Mouse (Mus musculus): ENCODE results near the gene Creb5. TPM values are rescaled to one million over a fixed set of nuclear protein-coding genes. Genes with fewer than 3 reads are reported as not detected.

The Creb5 gene
- total and polyA plus RNA-seq, 2 experiments from 2014 or later = 3.1 to 4.4 TPM

DNA sequence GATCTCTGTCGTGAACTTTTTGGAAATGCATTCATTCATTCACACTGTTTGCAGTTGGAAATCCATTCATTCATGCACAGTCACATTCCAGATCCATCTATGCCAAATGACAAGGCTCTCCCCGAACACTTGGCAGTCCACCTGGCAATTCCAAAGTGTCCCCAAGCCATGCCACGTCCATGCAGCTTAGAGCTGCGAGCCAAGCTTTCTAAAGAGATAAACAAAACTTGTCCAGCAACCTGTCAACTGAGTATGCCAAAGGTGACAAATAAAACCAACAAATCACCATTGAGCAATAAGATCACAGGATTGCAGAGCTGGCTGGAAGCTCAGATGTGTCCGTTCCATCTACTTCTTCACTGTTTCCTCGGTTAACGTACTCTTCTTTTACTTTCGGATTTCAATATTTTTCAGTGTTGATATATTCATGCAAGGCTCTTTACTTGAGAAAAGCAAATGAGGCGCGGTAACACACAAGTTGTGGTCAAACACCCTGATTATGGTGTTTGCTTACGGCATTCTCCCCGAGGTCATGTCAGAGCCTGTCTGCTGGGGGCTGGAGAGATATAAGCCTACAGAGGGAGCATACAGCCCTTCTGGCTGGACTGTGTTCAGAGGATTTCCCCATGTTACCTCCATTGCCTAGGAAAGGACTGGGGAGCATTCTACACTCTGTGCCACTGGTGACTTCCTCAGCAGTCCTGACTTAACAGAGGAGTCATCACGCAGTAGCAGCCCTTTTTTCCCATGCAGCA lies 236.8 kb downstream of the Creb5 start:
- H3K27ac ChIP-seq = no peak overlapping the region
- 90% methylated on average over 13 of the region's 13 CpGs for WGBS
- H3K9ac ChIP-seq (replicated peaks; ENCODE audit: low read length) = no peak overlapping the region
- H3K4me1 ChIP-seq (ENCODE audit: insufficient read depth, low read length) = no peaks in the 10 kb centered on the region
- H3K9me3 ChIP-seq (ENCODE audit: low read length) = no peaks in the 10 kb centered on the region
- H3K27me3 ChIP-seq (ENCODE audit: insufficient read depth, low read length) = no peaks in the 10 kb centered on the region
- no peak for DNase-seq (ENCODE audit: low spot score)
- TF ChIP-seq CTCF (IDR thresholded peaks at IDR 0.05; ENCODE audit: low read depth) = no peak
- no peak overlapping the region for H3K4me3 ChIP-seq (ENCODE audit: low read length)
- H3K4me2 ChIP-seq (ENCODE audit: low read depth, low read length) = no peak overlapping the region
- no peaks in the 10 kb centered on the region for H3K36me3 ChIP-seq (ENCODE audit: insufficient read depth, low read length)
- ATAC-seq = no peak

DNA sequence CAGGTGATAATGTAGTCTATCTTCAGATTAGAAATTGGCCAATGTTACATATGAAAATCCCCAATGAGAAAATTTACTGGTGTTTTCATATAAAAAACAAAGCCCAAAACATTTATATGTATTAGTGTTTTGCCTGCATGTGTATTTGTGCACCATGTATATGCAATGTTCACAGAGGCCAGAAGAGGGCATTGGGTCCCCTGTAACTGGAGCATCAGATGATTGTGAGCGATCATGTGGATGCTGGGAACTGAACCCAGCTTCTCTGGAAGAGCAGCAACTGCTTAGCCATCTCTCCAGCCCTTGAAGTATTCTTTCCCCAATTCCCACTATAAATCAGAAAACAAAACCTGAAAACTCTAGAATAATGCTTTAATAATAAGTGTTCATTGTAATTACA lies 239.4 kb downstream of the Creb5 start:
- no peak for TF ChIP-seq CTCF (IDR thresholded peaks at IDR 0.05; ENCODE audit: low read depth)
- ATAC-seq = no peak
- Histone ChIP-seq H3K9ac (replicated peaks; ENCODE audit: low read length) (no peak overlapping the region), H3K27ac (no peak overlapping the region), H3K4me3 (ENCODE audit: low read length) (no peak overlapping the region), H3K9me3 (ENCODE audit: low read length) (no peaks in the 10 kb centered on the region), H3K4me2 (ENCODE audit: low read depth, low read length) (no peak overlapping the region), H3K4me1 (ENCODE audit: insufficient read depth, low read length) (no peaks in the 10 kb centered on the region), H3K36me3 (ENCODE audit: insufficient read depth, low read length) (no peaks in the 10 kb centered on the region), H3K27me3 (ENCODE audit: insufficient read depth, low read length) (no peaks in the 10 kb centered on the region)
- no peak for DNase-seq (ENCODE audit: low spot score)
- WGBS = 100% methylated on average over 1 of the region's 1 CpGs

DNA sequence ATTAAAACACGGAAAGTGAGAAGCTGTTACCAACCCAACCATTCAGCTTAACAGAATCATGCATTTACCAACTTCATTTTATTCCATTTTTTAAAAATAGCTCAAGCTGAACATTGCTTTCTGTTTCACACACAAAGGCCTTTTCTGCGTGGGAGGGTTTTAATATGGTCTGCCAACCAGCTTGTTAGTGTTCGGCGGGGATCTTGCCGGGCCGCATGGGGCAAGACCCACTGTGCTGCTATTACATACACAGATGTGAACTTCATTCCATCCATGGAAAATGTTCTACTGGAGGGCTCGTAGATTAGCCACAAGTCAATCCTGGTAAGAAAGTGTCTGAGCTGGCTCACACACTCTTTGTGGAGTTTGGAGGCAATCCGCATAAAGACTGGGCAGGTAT lies 243.7 kb downstream of the Creb5 start:
- ATAC-seq = no peak
- no peaks in the 10 kb centered on the region for H3K36me3 ChIP-seq (ENCODE audit: insufficient read depth, low read length)
- no peak overlapping the region for H3K4me2 ChIP-seq (ENCODE audit: low read depth, low read length)
- TF ChIP-seq CTCF (IDR thresholded peaks at IDR 0.05; ENCODE audit: low read depth) = no peak
- no peak overlapping the region for H3K4me3 ChIP-seq (ENCODE audit: low read length)
- H3K27ac ChIP-seq = no peak overlapping the region
- no peak for DNase-seq (ENCODE audit: low spot score)
- WGBS = 86% methylated on average over 8 of the region's 8 CpGs
- no peaks in the 10 kb centered on the region for H3K27me3 ChIP-seq (ENCODE audit: insufficient read depth, low read length)
- no peaks in the 10 kb centered on the region for H3K4me1 ChIP-seq (ENCODE audit: insufficient read depth, low read length)
- no peak overlapping the region for H3K9ac ChIP-seq (replicated peaks; ENCODE audit: low read length)
- H3K9me3 ChIP-seq (ENCODE audit: low read length) = no peaks in the 10 kb centered on the region

DNA sequence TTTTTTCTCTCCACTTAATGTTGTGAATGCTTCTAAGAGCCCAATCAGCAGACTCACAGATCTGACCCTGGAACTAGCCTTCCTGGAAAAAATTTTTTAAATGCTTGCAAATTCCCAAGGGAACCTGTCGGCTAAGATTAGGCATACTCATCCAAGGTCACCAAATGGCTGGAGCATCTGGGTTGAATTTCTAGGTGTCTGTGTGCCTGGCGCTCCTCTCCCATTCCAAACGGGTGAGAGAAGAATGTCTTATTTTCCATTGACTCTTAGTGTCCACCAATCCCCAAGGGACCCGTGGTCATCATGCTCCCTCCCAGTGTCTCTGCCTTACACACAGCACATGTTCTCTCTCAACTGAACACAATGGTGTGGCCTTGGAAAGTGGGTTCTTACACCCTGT lies 244.4 kb downstream of the Creb5 start:
- ATAC-seq = no peak
- H3K27me3 ChIP-seq (ENCODE audit: insufficient read depth, low read length) = no peaks in the 10 kb centered on the region
- H3K27ac ChIP-seq = no peak overlapping the region
- no peak overlapping the region for H3K9ac ChIP-seq (replicated peaks; ENCODE audit: low read length)
- no peak overlapping the region for H3K4me2 ChIP-seq (ENCODE audit: low read depth, low read length)
- no peak overlapping the region for H3K4me3 ChIP-seq (ENCODE audit: low read length)
- no peaks in the 10 kb centered on the region for H3K4me1 ChIP-seq (ENCODE audit: insufficient read depth, low read length)
- H3K36me3 ChIP-seq (ENCODE audit: insufficient read depth, low read length) = no peaks in the 10 kb centered on the region
- DNase-seq (ENCODE audit: low spot score) = no peak
- no peak for TF ChIP-seq CTCF (IDR thresholded peaks at IDR 0.05; ENCODE audit: low read depth)
- H3K9me3 ChIP-seq (ENCODE audit: low read length) = no peaks in the 10 kb centered on the region
- 90% methylated on average over 4 of the region's 4 CpGs for WGBS

DNA sequence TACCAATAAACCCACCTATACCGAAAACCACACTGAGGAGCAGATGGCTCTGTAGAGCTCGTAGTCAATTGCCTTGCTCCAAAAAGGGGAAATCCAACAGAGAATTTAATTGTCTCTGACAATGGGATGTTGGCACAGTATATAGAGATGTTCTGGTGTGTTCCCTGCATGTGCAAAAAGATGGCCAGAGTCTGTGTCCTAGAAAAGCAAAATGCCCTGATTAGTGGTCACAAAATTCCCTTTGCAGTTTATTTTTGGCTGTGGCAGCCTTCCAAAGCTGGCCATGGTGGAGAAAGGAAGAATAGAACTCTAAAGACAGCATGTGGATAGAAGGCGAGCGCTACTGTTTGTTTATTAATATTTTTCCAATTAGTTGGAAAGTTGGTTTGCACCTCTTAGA lies 250.5 kb downstream of the Creb5 start:
- Histone ChIP-seq H3K9ac (replicated peaks; ENCODE audit: low read length) (no peak overlapping the region), H3K4me2 (ENCODE audit: low read depth, low read length) (no peak overlapping the region), H3K27ac (no peak overlapping the region), H3K4me1 (ENCODE audit: insufficient read depth, low read length) (no peaks in the 10 kb centered on the region), H3K4me3 (ENCODE audit: low read length) (no peak overlapping the region), H3K9me3 (ENCODE audit: low read length) (no peaks in the 10 kb centered on the region), H3K36me3 (ENCODE audit: insufficient read depth, low read length) (no peaks in the 10 kb centered on the region), H3K27me3 (ENCODE audit: insufficient read depth, low read length) (no peaks in the 10 kb centered on the region)
- TF ChIP-seq CTCF (IDR thresholded peaks at IDR 0.05; ENCODE audit: low read depth) = no peak
- DNase-seq (ENCODE audit: low spot score) (peak; percentile 12), ATAC-seq (no peak)
- WGBS = 71% methylated on average over 4 of the region's 4 CpGs

DNA sequence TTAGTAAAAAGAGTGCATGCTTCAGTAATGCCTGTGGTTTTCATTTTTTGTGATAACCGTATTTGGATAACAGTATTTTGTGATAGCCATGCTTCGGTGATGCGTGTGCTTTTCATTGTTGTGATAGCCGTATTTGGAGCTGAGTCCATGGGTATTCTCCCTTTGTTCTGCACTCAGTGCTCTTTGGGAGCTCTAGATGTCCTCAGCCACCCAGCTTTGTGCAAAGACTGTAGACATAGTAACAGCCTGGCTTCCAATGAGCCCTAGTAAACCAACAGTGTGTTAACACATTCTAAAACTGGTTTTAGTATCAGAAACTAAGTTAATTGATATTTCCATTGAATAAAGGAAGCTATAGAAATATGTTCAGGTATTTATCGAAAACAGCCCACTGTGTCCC lies 254.7 kb downstream of the Creb5 start:
- peak; percentile 9 for DNase-seq (ENCODE audit: low spot score)
- Histone ChIP-seq H3K4me2 (ENCODE audit: low read depth, low read length) (no peak overlapping the region), H3K9me3 (ENCODE audit: low read length) (no peaks in the 10 kb centered on the region), H3K27ac (no peak overlapping the region), H3K4me3 (ENCODE audit: low read length) (no peak overlapping the region), H3K9ac (replicated peaks; ENCODE audit: low read length) (no peak overlapping the region), H3K36me3 (ENCODE audit: insufficient read depth, low read length) (no peaks in the 10 kb centered on the region), H3K27me3 (ENCODE audit: insufficient read depth, low read length) (no peaks in the 10 kb centered on the region), H3K4me1 (ENCODE audit: insufficient read depth, low read length) (peaks cover 5% of the 10 kb centered on the region)
- ATAC-seq = no peak
- WGBS = 83% methylated on average over 5 of the region's 5 CpGs
- 0 out of 2 replicates have a peak, but pooled peaks have one; percentile 12 for TF ChIP-seq CTCF (IDR thresholded peaks at IDR 0.05; ENCODE audit: low read depth)

DNA sequence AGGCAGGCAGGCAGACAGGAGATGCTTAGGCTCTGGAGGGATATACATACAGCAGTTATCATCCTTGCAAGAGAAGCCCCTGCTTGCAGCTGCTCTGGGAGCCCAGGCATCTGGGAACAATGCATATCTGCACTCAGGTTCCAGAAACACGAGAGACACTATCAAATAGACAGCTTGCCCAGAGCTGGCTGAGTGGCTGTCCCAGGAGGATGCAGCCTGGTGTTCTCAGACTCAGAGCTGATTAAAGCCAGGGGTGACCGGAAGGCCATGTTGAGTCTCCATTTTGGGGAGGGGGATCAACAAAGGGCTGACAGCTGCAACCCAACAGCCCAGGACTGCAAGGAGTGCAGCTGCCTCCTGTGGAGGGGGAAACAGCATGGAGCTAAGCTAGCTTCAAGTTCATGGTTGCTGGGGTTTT lies 258.4 kb downstream of the Creb5 start:
- H3K27ac ChIP-seq = no peak overlapping the region
- H3K4me1 ChIP-seq (ENCODE audit: insufficient read depth, low read length) = peaks cover 5% of the 10 kb centered on the region
- no peaks in the 10 kb centered on the region for H3K9me3 ChIP-seq (ENCODE audit: low read length)
- TF ChIP-seq CTCF (IDR thresholded peaks at IDR 0.05; ENCODE audit: low read depth) = no peak
- no peak for ATAC-seq
- 15% methylated on average over 2 of the region's 2 CpGs for WGBS
- peak; percentile 18 for DNase-seq (ENCODE audit: low spot score)
- H3K4me3 ChIP-seq (ENCODE audit: low read length) = no peak overlapping the region
- no peaks in the 10 kb centered on the region for H3K36me3 ChIP-seq (ENCODE audit: insufficient read depth, low read length)
- H3K9ac ChIP-seq (replicated peaks; ENCODE audit: low read length) = no peak overlapping the region
- H3K4me2 ChIP-seq (ENCODE audit: low read depth, low read length) = no peak overlapping the region
- no peaks in the 10 kb centered on the region for H3K27me3 ChIP-seq (ENCODE audit: insufficient read depth, low read length)

All from hindbrain, postnatal 0 days (tissue).